23 mouse cellular contexts compared by ENCODE assay signal in the genomic region with DNA sequence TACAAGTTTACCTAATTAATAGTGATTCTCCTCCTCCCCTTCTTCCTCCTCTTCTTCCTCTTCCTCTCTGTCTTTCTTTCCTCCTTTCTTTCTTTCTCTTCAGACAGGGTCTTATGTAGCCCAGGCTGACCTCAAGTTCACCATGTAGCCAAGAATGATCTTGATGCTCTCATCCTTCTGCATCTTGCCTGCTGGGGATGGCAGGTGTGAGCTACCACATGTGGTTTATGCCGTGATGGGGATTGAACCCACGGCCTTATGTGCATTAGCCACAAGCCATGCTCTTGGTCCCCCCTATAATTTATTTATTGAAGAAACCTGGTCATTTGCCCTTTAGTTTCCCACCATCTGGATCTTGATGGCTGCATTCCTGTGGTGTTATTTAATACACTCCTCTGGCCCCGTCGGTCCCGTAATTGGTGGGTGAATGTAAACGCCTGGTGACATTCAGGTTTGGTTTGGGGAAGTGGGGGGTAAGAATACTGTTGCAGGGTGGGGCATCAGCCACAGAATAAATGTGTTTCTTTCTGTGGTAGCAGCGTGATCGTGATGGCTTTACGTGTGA.
DNase-seq lines count a peak whose midpoint lies in the region; ATAC-seq and TF ChIP-seq lines count a peak whose summit lies in the region.
"Had no signal": no experiment of that assay in that cellular context is flagged by ENCODE, and none has a peak within 500 bp of the region (broad histone marks: within the 10 kb centered on the region; RNA-seq: fewer than 3 reads in every experiment).

No protein-coding gene starts in this region.

- no peak overlapping the region for H3K9ac ChIP-seq in embryonic facial prominence, embryonic 11.5 days (replicated peaks; ENCODE audit: low read length)
- H3K9ac ChIP-seq in limb, embryonic 11.5 days (ENCODE audit: low read length) = no peak overlapping the region
- H3K9ac ChIP-seq in hindbrain, embryonic 16.5 days (ENCODE audit: low read depth, low read length) = no peak overlapping the region
- H3K9ac ChIP-seq: embryonic facial prominence, embryonic 13.5 days; forebrain, embryonic 13.5 days; forebrain, postnatal 0 days; hindbrain, embryonic 12.5 days had no signal

- H3K79me2 ChIP-seq in myocyte (ENCODE audit: control insufficient read depth, insufficient read depth) = no peaks in the 10 kb centered on the region

- 34% methylated on average over 9 of the region's 9 CpGs for WGBS in embryonic facial prominence, embryonic 11.5 days
- 27% methylated on average over 9 of the region's 9 CpGs for WGBS in limb, embryonic 11.5 days
- WGBS in hindbrain, embryonic 16.5 days = 87% methylated on average over 9 of the region's 9 CpGs

- peak; percentile 40 for DNase-seq in embryo, embryonic 11 days
- no peak for DNase-seq in embryo, embryonic 10 days (ENCODE audit: low spot score)
- peak; percentile 67 for DNase-seq in embryonic facial prominence, embryonic 11.5 days (ENCODE audit: low spot score)
- peak; percentile 64 for DNase-seq in limb, embryonic 11.5 days (ENCODE audit: low spot score)
- no peak for DNase-seq in thymus, adult 18-20 months
- DNase-seq: adrenal gland, postnatal 14 days; B cell, adult 2 months; cerebellum, adult 18-20 months; cerebellum, adult 9-11 months; cerebellum, postnatal 36 days; forebrain, postnatal 0 days; heart, adult 18-20 months; heart, postnatal 10 days; heart, postnatal 4 days had no signal

- H3ac ChIP-seq in myocyte (ENCODE audit: control insufficient read depth, insufficient read length) = no peak overlapping the region

- H3K9me3 ChIP-seq in embryonic facial prominence, embryonic 11.5 days (replicated peaks; ENCODE audit: control insufficient read depth, low read length) = no peaks in the 10 kb centered on the region
- H3K9me3 ChIP-seq in limb, embryonic 11.5 days (ENCODE audit: control insufficient read depth, low read length) = no peaks in the 10 kb centered on the region
- no peaks in the 10 kb centered on the region for H3K9me3 ChIP-seq in hindbrain, embryonic 16.5 days (ENCODE audit: control insufficient read depth, low read length)
- H3K9me3 ChIP-seq: embryonic facial prominence, embryonic 13.5 days; forebrain, embryonic 13.5 days; heart, embryonic 10.5 days; hindbrain, embryonic 12.5 days had no signal

- no peaks in the 10 kb centered on the region for H3K27me3 ChIP-seq in embryonic facial prominence, embryonic 11.5 days (ENCODE audit: control insufficient read depth, insufficient read depth, low read length)
- H3K27me3 ChIP-seq in limb, embryonic 11.5 days (ENCODE audit: control insufficient read depth, insufficient read depth, low read length) = no peaks in the 10 kb centered on the region
- no peaks in the 10 kb centered on the region for H3K27me3 ChIP-seq in myocyte (ENCODE audit: control insufficient read depth, insufficient read depth, insufficient read length)
- no peaks in the 10 kb centered on the region for H3K27me3 ChIP-seq in hindbrain, embryonic 16.5 days (replicated peaks; ENCODE audit: control insufficient read depth, insufficient read depth, low read length)
- H3K27me3 ChIP-seq: forebrain, embryonic 13.5 days; hindbrain, embryonic 12.5 days had no signal

- no peak overlapping the region for H3K27ac ChIP-seq in embryonic facial prominence, embryonic 11.5 days (replicated peaks; ENCODE audit: low read depth, low read length)
- no peak overlapping the region for H3K27ac ChIP-seq in limb, embryonic 11.5 days (replicated peaks; ENCODE audit: low read depth, low read length)
- H3K27ac ChIP-seq in hindbrain, embryonic 16.5 days (ENCODE audit: low read depth, low read length) = no peak overlapping the region
- H3K27ac ChIP-seq: embryonic facial prominence, embryonic 13.5 days; forebrain, embryonic 13.5 days; heart, embryonic 10.5 days; hindbrain, embryonic 12.5 days; hindbrain, postnatal 0 days had no signal

- no peaks in the 10 kb centered on the region for H3K36me3 ChIP-seq in embryonic facial prominence, embryonic 11.5 days (replicated peaks; ENCODE audit: control insufficient read depth, insufficient read depth, low read depth, low read length)
- H3K36me3 ChIP-seq in limb, embryonic 11.5 days (ENCODE audit: control insufficient read depth, insufficient read depth, low read length) = no peaks in the 10 kb centered on the region
- no peaks in the 10 kb centered on the region for H3K36me3 ChIP-seq in myocyte (ENCODE audit: control insufficient read depth, insufficient read depth)
- no peaks in the 10 kb centered on the region for H3K36me3 ChIP-seq in hindbrain, embryonic 16.5 days (ENCODE audit: control insufficient read depth, insufficient read depth, low read length)
- H3K36me3 ChIP-seq: embryonic facial prominence, embryonic 13.5 days; heart, embryonic 10.5 days; hindbrain, embryonic 12.5 days had no signal

- H3K4me1 ChIP-seq in embryonic facial prominence, embryonic 11.5 days (ENCODE audit: control insufficient read depth, insufficient read depth, low read length) = no peaks in the 10 kb centered on the region
- peaks cover 29% of the 10 kb centered on the region for H3K4me1 ChIP-seq in limb, embryonic 11.5 days (ENCODE audit: control insufficient read depth, insufficient read depth, low read length)
- no peaks in the 10 kb centered on the region; the same call in none of the 2 replicates for H3K4me1 ChIP-seq in hindbrain, embryonic 16.5 days (ENCODE audit: control insufficient read depth, insufficient read depth, low read depth, low read length)

- no peak overlapping the region for H3K4me3 ChIP-seq in embryonic facial prominence, embryonic 11.5 days (ENCODE audit: low read depth, low read length)
- no peak overlapping the region for H3K4me3 ChIP-seq in limb, embryonic 11.5 days (ENCODE audit: low read depth, low read length)
- H3K4me3 ChIP-seq in myocyte = no peak overlapping the region
- no peak overlapping the region for H3K4me3 ChIP-seq in hindbrain, embryonic 16.5 days (ENCODE audit: low read length)
- H3K4me3 ChIP-seq: embryonic facial prominence, embryonic 13.5 days; forebrain, embryonic 13.5 days; heart, embryonic 10.5 days; hindbrain, embryonic 12.5 days had no signal

- ATAC-seq in embryonic facial prominence, embryonic 11.5 days (replicated peaks; ENCODE audit: insufficient number of reproducible peaks, low FRiP score, low TSS enrichment, low read depth) = no peak
- ATAC-seq in limb, embryonic 11.5 days (ENCODE audit: insufficient number of reproducible peaks, low FRiP score, low TSS enrichment, low read depth) = no peak
- ATAC-seq in hindbrain, embryonic 16.5 days = no peak
- ATAC-seq: activated CD4-positive, CD25-positive, alpha-beta regulatory T cell, adult 4 months; forebrain, embryonic 13.5 days; forebrain, postnatal 0 days; hindbrain, postnatal 0 days; Patski had no signal

- no peak overlapping the region for H3K4me2 ChIP-seq in embryonic facial prominence, embryonic 11.5 days (ENCODE audit: low read depth, low read length)
- H3K4me2 ChIP-seq in limb, embryonic 11.5 days (ENCODE audit: low read depth, severe bottlenecking) = no peak overlapping the region
- H3K4me2 ChIP-seq in myocyte (ENCODE audit: low read depth) = peak overlapping the region; percentile 43
- no peak overlapping the region for H3K4me2 ChIP-seq in hindbrain, embryonic 16.5 days (ENCODE audit: low read length)
- H3K4me2 ChIP-seq: embryonic facial prominence, embryonic 13.5 days; forebrain, embryonic 13.5 days; hindbrain, embryonic 12.5 days had no signal

- no peak for TF ChIP-seq POLR2A in myocyte (IDR thresholded peaks at IDR 0.05; ENCODE audit: insufficient read length, low read depth)

TF ChIP-seq in myocyte, 11 proteins besides CTCF, POLR2A, EP300 and RAD21:
- TF ChIP-seq MYOD1 (IDR thresholded peaks at IDR 0.05; ENCODE audit: control insufficient read depth in 1 of 3, insufficient read length in 2 of 3, low read depth in 2 of 3) (peak in 2 of 3 experiments; percentile 57 to 66), MYOG (IDR thresholded peaks at IDR 0.05; ENCODE audit: control insufficient read depth in 1 of 3, insufficient read depth in 1 of 3, insufficient read length in 2 of 3, low read depth in 2 of 3) (peak in 1 of 3 experiments; percentile 31), TCF3 (IDR thresholded peaks at IDR 0.05; ENCODE audit: insufficient read length, low read depth) (no peak)

Comparison
In these comparisons a context has a peak if more than half of its experiments do, and no peak if none do; other contexts are left out.
1. DNase-seq: peak in embryo, embryonic 11 days (single experiment), embryonic facial prominence, embryonic 11.5 days (single experiment) and limb, embryonic 11.5 days (single experiment); none in embryo, embryonic 10 days (single experiment) and thymus, adult 18-20 months (0 of 2).